Mouse (Mus musculus) stomach, postnatal 0 days (tissue): ENCODE measurements at regions not wholly inside any gene's neighbourhood (a gene's known extent, or its start where the extent isn't known, plus 50 kb on each side); places are given as distances from the start of the nearest gene placed in this dataset.

Experiments
- ATAC-seq: fragments of 200-750 bp; cut with Nextera tagmentation; 2 replicates; pipeline ENCODE4 v1.8.0; 2017; ENCODE audit not compliant: low FRiP score, low TSS enrichment
- DNase-seq: peaks from one replicate; pipeline ENCODE4 v3.0.0-alpha.2; 2016; ENCODE audit warnings: low spot score
- H3K27ac ChIP-seq: fragments of 300-500 bp; sonication (generic); replicated peaks from 2 replicates; pipeline ENCODE4 v1.5.1; 2014; ENCODE audit warnings: mild to moderate bottlenecking, control low read depth
- H3K27me3 ChIP-seq: fragments of 300-500 bp; sonication (generic); 2 replicates; pipeline ENCODE4 v1.6.1; 2014; ENCODE audit warnings: low read length; ENCODE audit not compliant: control insufficient read depth, insufficient read depth
- H3K36me3 ChIP-seq: fragments of 300-500 bp; sonication (generic); 2 replicates; pipeline ENCODE4 v1.6.1; 2014; ENCODE audit warnings: low read length, mixed read lengths; ENCODE audit not compliant: control insufficient read depth, insufficient read depth
- H3K4me1 ChIP-seq: fragments of 300-500 bp; sonication (generic); replicated peaks from 2 replicates; pipeline ENCODE4 v1.6.1; 2014; ENCODE audit warnings: antibody characterized with exemption; ENCODE audit not compliant: control insufficient read depth, insufficient read depth
- H3K4me2 ChIP-seq: fragments of 300-500 bp; sonication (generic); replicated peaks from 2 replicates; pipeline ENCODE4 v1.6.1; 2014; ENCODE audit warnings: low read depth, mild to moderate bottlenecking, control low read depth, moderate library complexity
- H3K4me3 ChIP-seq: fragments of 300-500 bp; sonication (generic); 2 replicates; pipeline ENCODE4 v1.5.1; 2014; ENCODE audit warnings: low read depth, low read length, control low read depth
- H3K9ac ChIP-seq: fragments of 300-500 bp; sonication (generic); 2 replicates; pipeline ENCODE4 v1.6.1; 2014; ENCODE audit warnings: mild to moderate bottlenecking, low read length, control low read depth, mixed read lengths
- H3K9me3 ChIP-seq: fragments of 300-500 bp; sonication (generic); 2 replicates; pipeline ENCODE4 v1.6.1; 2016; ENCODE audit warnings: low read length; ENCODE audit not compliant: control insufficient read depth
- CTCF ChIP-seq: IDR thresholded peaks from 2 replicates; pipeline ENCODE4 v1.5.1; 2016; ENCODE audit warnings: antibody characterized with exemption, low read depth, mild to moderate bottlenecking, moderate library complexity
- EP300 ChIP-seq: optimal IDR thresholded peaks from 2 replicates; pipeline ENCODE3; 2016; ENCODE audit warnings: antibody characterized with exemption
- WGBS: fragments of 180-500 bp; shearing (Covaris S2); extraction: QIAGEN DNeasy Blood & Tissue Kit; methylation state at CpG from one replicate; pipeline ENCODE4 v1.1.7; 2014; 5-methylcytosine and 5-hydroxymethylcytosine counted together

GRCm38 (mm10) chr5:50461491-50461890 is 402.7 kb upstream of the Adgra3 start:
- ATAC-seq (no peak), DNase-seq (no peak)
- Histone ChIP-seq H3K27me3 (no peaks in the 10 kb centered on the region), H3K4me2 (no peak overlapping the region), H3K4me1 (no peaks in the 10 kb centered on the region), H3K36me3 (no peaks in the 10 kb centered on the region), H3K9ac (no peak overlapping the region), H3K9me3 (no peaks in the 10 kb centered on the region), H3K27ac (no peak overlapping the region), H3K4me3 (no peak overlapping the region)
- TF ChIP-seq CTCF (no peak), EP300 (no peak)
- 62% methylated on average over 3 of the region's 3 CpGs for WGBS

DNA sequence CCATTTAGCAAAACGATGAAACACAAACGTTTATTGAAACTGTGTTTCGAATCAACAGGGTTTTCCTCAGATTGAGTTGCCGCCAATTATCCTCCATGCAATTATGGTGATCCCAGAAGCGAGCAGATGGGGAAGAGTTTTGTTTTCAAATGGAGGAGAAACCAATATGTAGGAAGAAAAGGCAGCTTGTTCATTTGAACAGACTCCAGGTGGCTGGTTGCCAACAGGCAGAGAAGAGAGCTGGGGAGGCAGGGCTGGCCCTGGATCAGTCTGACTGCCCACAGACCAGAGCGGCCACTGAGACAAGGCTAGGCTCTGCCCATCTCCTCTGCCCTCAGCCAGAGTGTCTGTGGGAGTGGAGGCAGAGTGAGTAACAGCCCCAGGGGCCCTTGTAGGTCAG is 398.8 kb upstream of the Adgra3 start:
- TF ChIP-seq EP300 (no peak), CTCF (no peak)
- no peaks in the 10 kb centered on the region for H3K4me1 ChIP-seq
- no peaks in the 10 kb centered on the region for H3K36me3 ChIP-seq
- H3K27ac ChIP-seq: no peak overlapping the region
- ATAC-seq: no peak
- WGBS: 57% methylated on average over 6 of the region's 6 CpGs
- H3K4me3 ChIP-seq: no peak overlapping the region
- DNase-seq: no peak
- H3K9ac ChIP-seq: no peak overlapping the region
- no peaks in the 10 kb centered on the region for H3K27me3 ChIP-seq
- H3K9me3 ChIP-seq: no peaks in the 10 kb centered on the region
- H3K4me2 ChIP-seq: no peak overlapping the region

GRCm38 (mm10) chr5:50454387-50454786 is 395.6 kb upstream of the Adgra3 start:
- H3K4me3 ChIP-seq: no peak overlapping the region
- H3K9me3 ChIP-seq: no peaks in the 10 kb centered on the region
- ATAC-seq: no peak
- WGBS: 60% methylated on average over 2 of the region's 2 CpGs
- H3K4me2 ChIP-seq: no peak overlapping the region
- no peak overlapping the region for H3K27ac ChIP-seq
- DNase-seq: no peak
- H3K27me3 ChIP-seq: no peaks in the 10 kb centered on the region
- no peaks in the 10 kb centered on the region for H3K36me3 ChIP-seq
- no peak overlapping the region for H3K9ac ChIP-seq
- no peak for TF ChIP-seq EP300
- H3K4me1 ChIP-seq: no peaks in the 10 kb centered on the region

GRCm38 (mm10) chr5:50406923-50407322 is 348.1 kb upstream of the Adgra3 start:
- ATAC-seq: no peak
- WGBS: 58% methylated on average over 1 of the region's 1 CpGs

GRCm38 (mm10) chr5:50406520-50406919 is 347.7 kb upstream of the Adgra3 start:
- 88% methylated on average over 3 of the region's 3 CpGs for WGBS
- TF ChIP-seq CTCF (no peak), EP300 (no peak)
- no peaks in the 10 kb centered on the region for H3K4me1 ChIP-seq
- no peak for DNase-seq
- no peak overlapping the region for H3K9ac ChIP-seq
- no peak overlapping the region for H3K4me3 ChIP-seq
- H3K27me3 ChIP-seq: no peaks in the 10 kb centered on the region
- no peak for ATAC-seq
- no peaks in the 10 kb centered on the region for H3K36me3 ChIP-seq
- no peaks in the 10 kb centered on the region for H3K9me3 ChIP-seq
- no peak overlapping the region for H3K4me2 ChIP-seq
- no peak overlapping the region for H3K27ac ChIP-seq

More at GRCm38 (mm10) chr5:50406923-50407322, 348.1 kb upstream of the Adgra3 start:
- Histone ChIP-seq H3K9me3 (no peaks in the 10 kb centered on the region), H3K4me1 (no peaks in the 10 kb centered on the region), H3K9ac (no peak overlapping the region), H3K4me2 (no peak overlapping the region), H3K27ac (no peak overlapping the region), H3K36me3 (no peaks in the 10 kb centered on the region), H3K27me3 (no peaks in the 10 kb centered on the region), H3K4me3 (no peak overlapping the region)
- TF ChIP-seq CTCF (no peak), EP300 (no peak)
- DNase-seq: no peak
